Mouse (Mus musculus) midbrain, embryonic 15.5 days (tissue): ENCODE data around the gene Olr1. TPM values are rescaled to one million over a fixed set of nuclear protein-coding genes. Genes with fewer than 3 reads are reported as not detected.

Experiments
- ATAC-seq: fragments of 200-750 bp; cut with Nextera tagmentation; replicated peaks from 2 replicates; pipeline ENCODE4 v1.8.0; 2017; ENCODE audit warnings: moderate TSS enrichment
- H3K27ac ChIP-seq: fragments of 300-500 bp; sonication (generic); 2 replicates; pipeline ENCODE4 v1.5.1; 2015; ENCODE audit warnings: mild to moderate bottlenecking, inconsistent platforms
- H3K27me3 ChIP-seq: fragments of 300-500 bp; sonication (generic); replicated peaks from 2 replicates; pipeline ENCODE4 v1.6.1; 2015; ENCODE audit warnings: inconsistent platforms
- H3K36me3 ChIP-seq: fragments of 300-500 bp; sonication (generic); replicated peaks from 2 replicates; pipeline ENCODE4 v1.6.1; 2015; ENCODE audit warnings: inconsistent platforms
- H3K4me1 ChIP-seq: fragments of 300-500 bp; sonication (generic); 2 replicates; pipeline ENCODE4 v1.6.1; 2015; ENCODE audit warnings: inconsistent platforms
- H3K4me2 ChIP-seq: fragments of 300-500 bp; sonication (generic); 2 replicates; pipeline ENCODE4 v1.6.1; 2015; ENCODE audit warnings: inconsistent platforms, mild to moderate bottlenecking, moderate library complexity
- H3K4me3 ChIP-seq: fragments of 300-500 bp; sonication (generic); 2 replicates; pipeline ENCODE4 v1.5.1; 2015; ENCODE audit warnings: mild to moderate bottlenecking, inconsistent platforms
- H3K9ac ChIP-seq: fragments of 300-500 bp; sonication (generic); 2 replicates; pipeline ENCODE4 v1.6.1; 2015; ENCODE audit warnings: mild to moderate bottlenecking, inconsistent platforms
- H3K9me3 ChIP-seq: fragments of 300-500 bp; sonication (generic); 2 replicates; pipeline ENCODE4 v1.6.1; 2016; ENCODE audit warnings: inconsistent platforms
- WGBS: fragments of 180-500 bp; shearing (Covaris S2); methylation state at CpG from one replicate; pipeline ENCODE4 v1.1.7; 2015; ENCODE audit warnings: mixed read lengths; 5-methylcytosine and 5-hydroxymethylcytosine counted together
- polyA plus RNA-seq: library from polyadenylated mRNA; unstranded; fragments of >200 nt; fragmentation: Nextera tagmentation; extraction: Ambion mirVana; gene quantifications from 2 replicates; pipeline ENCODE4 v1.2.1, GENCODE M21; 2015

Gene Olr1
- polyA plus RNA-seq, 1 experiment from 2014 or later = not detected

DNA sequence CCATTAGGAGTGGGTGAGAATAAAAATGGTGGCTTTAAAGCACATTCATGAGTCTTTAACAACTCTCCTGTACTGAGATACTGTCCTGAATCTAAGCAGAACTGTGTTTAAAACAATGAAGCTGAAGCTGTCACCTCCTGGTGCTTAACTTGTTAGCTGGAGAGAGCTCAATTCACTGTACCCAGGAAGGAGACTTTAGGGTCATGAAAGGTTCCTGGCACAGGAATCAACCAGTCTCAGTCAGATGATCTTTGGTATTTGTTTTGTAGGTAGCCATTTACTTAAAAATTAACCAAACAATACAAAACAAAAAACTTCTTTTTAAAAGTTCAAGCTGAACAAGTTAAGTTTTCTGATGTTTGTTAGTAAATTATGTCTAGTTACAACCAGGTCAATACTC lies 23.3 kb upstream of the Olr1 start:
- no peak overlapping the region for H3K27ac ChIP-seq
- H3K4me3 ChIP-seq = no peak overlapping the region
- no peaks in the 10 kb centered on the region for H3K36me3 ChIP-seq
- no peaks in the 10 kb centered on the region for H3K9me3 ChIP-seq
- no peaks in the 10 kb centered on the region for H3K27me3 ChIP-seq
- peaks cover 11% of the 10 kb centered on the region for H3K4me1 ChIP-seq
- no peak overlapping the region for H3K4me2 ChIP-seq
- ATAC-seq = no peak
- H3K9ac ChIP-seq = no peak overlapping the region

DNA sequence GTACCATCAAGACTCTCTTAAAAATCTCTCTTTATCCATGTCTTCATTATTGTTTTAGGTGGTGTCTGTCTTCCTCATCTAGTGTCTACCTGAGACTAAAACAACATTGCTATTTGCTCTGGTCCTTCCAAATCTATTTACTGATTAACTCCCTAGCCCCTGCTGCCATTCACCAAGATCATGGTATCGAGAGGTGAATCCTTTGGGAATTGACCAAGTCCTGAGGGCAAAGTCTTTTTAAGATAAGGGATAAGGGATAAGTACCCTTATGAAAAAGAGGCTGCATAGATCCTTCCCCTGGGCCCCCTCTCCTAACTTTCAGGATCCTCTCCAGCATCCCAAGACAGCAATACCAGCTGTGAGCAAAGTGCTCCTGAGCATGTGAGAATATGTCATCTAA lies 22.6 kb upstream of the Olr1 start:
- no peaks in the 10 kb centered on the region for H3K27me3 ChIP-seq
- no peak overlapping the region for H3K4me3 ChIP-seq
- ATAC-seq = no peak
- no peak overlapping the region for H3K27ac ChIP-seq
- H3K4me1 ChIP-seq = peaks cover 5% of the 10 kb centered on the region; the same call in 1 of the 2 replicates
- H3K9ac ChIP-seq = no peak overlapping the region
- 84% methylated on average over 1 of the region's 1 CpGs for WGBS
- H3K36me3 ChIP-seq = no peaks in the 10 kb centered on the region
- no peaks in the 10 kb centered on the region for H3K9me3 ChIP-seq
- no peak overlapping the region for H3K4me2 ChIP-seq

DNA sequence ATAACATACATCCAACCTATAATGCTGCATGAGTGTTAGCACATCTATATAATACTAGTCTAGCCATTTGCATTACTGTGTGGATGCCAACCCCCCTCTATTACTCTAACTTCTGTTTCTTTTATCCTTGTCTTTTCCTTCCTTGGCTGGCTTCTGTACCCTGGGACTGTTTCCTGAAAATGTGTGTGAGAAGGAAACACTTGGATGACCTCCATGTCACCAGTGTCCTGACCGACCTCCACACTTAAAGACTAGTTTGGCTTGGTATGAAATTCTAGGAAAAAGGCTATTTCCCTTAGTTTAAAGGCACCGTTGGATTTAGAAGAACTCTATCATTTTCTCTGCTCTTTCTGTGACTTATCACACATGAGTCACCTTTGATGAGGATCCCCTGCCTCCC lies 20.5 kb upstream of the Olr1 start:
- Histone ChIP-seq H3K4me1 (peaks cover 3% of the 10 kb centered on the region; the same call in 1 of the 2 replicates), H3K4me2 (no peak overlapping the region), H3K27me3 (no peaks in the 10 kb centered on the region), H3K36me3 (no peaks in the 10 kb centered on the region), H3K27ac (no peak overlapping the region), H3K4me3 (no peak overlapping the region), H3K9ac (no peak overlapping the region), H3K9me3 (no peaks in the 10 kb centered on the region)
- WGBS = 84% methylated on average over 2 of the region's 2 CpGs
- no peak for ATAC-seq

DNA sequence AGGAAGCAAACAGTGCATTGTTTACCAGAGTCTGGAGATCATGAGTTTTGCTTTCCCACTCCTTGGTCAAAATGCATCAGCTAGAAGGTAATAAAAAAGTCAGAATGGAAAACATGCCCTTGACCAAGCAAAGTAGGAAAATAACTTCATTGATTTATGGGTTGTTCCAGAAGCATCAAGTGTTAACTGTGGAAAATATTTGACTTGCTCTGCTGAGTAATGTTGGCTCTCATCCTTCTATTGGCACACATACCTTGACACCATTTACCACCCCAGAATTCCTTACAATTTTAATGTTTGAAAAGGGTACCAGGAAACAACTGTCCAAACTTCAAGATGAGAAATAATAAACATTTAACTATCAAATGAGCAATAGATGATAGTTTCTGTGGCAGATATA lies 19.1 kb upstream of the Olr1 start:
- no peak overlapping the region for H3K4me2 ChIP-seq
- no peak overlapping the region for H3K4me3 ChIP-seq
- no peaks in the 10 kb centered on the region for H3K36me3 ChIP-seq
- H3K9me3 ChIP-seq = no peaks in the 10 kb centered on the region
- no peaks in the 10 kb centered on the region for H3K27me3 ChIP-seq
- no peak overlapping the region for H3K27ac ChIP-seq
- H3K4me1 ChIP-seq = no peaks in the 10 kb centered on the region
- H3K9ac ChIP-seq = no peak overlapping the region
- no peak for ATAC-seq

DNA sequence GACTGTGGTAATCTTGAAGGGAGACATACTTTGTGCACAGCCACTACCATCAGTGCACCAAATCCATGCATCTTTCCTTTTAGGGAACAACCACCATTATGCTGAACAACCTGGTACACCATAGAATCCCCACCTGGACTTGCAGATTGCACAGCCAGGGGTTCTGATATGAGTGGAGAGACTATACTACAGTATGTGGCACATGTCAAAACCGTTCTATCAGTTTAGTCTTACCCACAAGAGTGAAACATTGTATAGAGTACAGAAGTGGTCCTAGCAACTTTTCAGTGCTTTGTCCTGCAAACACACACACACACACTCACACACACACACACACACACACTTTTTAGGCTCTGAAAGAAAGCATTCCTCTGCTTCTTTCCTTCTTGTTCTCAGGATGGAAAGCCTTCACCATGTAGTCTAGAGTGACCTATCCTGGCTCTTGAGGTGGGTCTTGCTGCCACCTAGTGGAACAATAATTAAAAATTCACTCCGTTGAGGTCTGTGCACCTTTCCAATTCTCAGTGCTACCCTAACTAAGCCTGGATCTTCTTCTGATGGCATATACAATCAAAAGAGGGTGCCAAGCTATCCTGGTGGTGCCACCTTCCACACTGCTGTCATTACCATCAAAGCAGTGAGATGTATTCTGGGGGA lies 10.9 kb upstream of the Olr1 start:
- H3K9me3 ChIP-seq = no peaks in the 10 kb centered on the region
- peak; percentile 95 for ATAC-seq
- H3K4me2 ChIP-seq = no peak overlapping the region
- no peaks in the 10 kb centered on the region for H3K4me1 ChIP-seq
- H3K36me3 ChIP-seq = no peaks in the 10 kb centered on the region
- 49% methylated on average over 2 of the region's 2 CpGs for WGBS
- H3K4me3 ChIP-seq = no peak overlapping the region
- no peak overlapping the region for H3K27ac ChIP-seq
- H3K9ac ChIP-seq = no peak overlapping the region
- no peaks in the 10 kb centered on the region for H3K27me3 ChIP-seq

DNA sequence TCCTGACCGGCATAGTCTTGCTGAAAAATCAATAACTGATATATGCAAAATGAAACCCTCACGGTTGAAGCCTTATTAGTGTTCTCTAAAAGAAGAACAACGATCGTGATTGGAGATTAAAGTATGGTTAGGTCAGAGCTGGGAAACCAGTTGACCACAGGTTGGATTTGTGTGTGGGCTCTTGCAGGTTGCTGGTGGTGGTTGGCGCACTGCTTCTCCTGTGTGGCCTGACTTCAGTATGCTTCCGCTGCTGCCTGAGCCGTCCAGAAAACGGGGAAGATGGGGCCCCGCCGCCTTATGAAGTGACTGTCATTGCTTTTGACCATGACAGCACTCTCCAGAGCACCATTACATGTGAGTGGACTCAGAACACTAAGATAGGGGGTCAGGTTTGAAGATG lies 9.4 kb upstream of the Olr1 start:
- H3K9me3 ChIP-seq = no peaks in the 10 kb centered on the region
- H3K4me3 ChIP-seq = no peak overlapping the region
- 89% methylated on average over 10 of the region's 10 CpGs for WGBS
- H3K9ac ChIP-seq = no peak overlapping the region
- no peak overlapping the region for H3K27ac ChIP-seq
- H3K36me3 ChIP-seq = no peaks in the 10 kb centered on the region
- H3K27me3 ChIP-seq = no peaks in the 10 kb centered on the region
- no peak overlapping the region for H3K4me2 ChIP-seq
- H3K4me1 ChIP-seq = no peaks in the 10 kb centered on the region
- no peak for ATAC-seq

DNA sequence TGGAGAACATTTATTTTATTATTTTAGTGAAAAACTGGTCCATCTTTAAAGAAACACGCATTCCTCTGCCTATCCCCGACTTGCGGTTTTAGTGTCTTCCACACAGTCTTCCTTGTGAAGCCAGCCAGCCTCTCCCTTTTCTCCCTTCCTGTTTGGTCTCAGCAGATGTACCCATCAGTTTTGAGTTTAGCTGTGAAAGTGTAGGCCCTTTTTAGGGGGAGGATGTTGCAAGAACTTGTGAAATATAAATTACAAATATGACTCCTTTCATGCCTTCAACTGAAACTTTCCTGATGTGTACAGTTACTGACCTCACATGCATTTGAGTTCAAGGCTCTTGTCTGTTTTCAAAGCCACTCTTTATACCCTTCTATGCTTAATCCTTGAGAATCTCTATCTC lies 8.1 kb upstream of the Olr1 start:
- no peak overlapping the region for H3K9ac ChIP-seq
- ATAC-seq = no peak
- H3K4me1 ChIP-seq = no peaks in the 10 kb centered on the region
- no peak overlapping the region for H3K27ac ChIP-seq
- no peaks in the 10 kb centered on the region for H3K9me3 ChIP-seq
- no peak overlapping the region for H3K4me2 ChIP-seq
- 92% methylated on average over 3 of the region's 3 CpGs for whole genome bisulfite sequencing
- H3K4me3 ChIP-seq = no peak overlapping the region
- no peaks in the 10 kb centered on the region for H3K27me3 ChIP-seq
- H3K36me3 ChIP-seq = no peaks in the 10 kb centered on the region

DNA sequence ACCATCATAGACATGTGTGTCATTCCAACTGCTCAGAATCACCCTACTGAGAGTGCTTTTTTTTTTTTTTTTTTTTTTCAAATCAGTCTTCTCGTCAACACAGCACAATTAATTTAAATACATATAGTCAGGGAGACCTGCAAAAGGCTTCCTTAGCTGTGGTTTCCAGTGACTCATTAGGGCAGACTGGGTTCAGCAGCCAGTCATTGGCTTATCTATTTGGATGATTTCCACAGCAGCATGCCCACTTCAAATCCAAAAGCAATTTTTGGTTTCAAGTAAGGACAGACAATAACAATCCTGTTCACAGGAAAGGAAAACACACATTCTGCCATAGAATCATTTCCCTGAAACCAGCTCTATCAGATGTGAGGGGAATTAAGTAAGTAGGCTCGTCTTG lies 7.4 kb upstream of the Olr1 start:
- Histone ChIP-seq H3K4me1 (no peaks in the 10 kb centered on the region), H3K9me3 (no peaks in the 10 kb centered on the region), H3K4me2 (no peak overlapping the region), H3K4me3 (no peak overlapping the region), H3K9ac (no peak overlapping the region), H3K36me3 (no peaks in the 10 kb centered on the region), H3K27me3 (no peaks in the 10 kb centered on the region), H3K27ac (no peak overlapping the region)
- no peak for ATAC-seq
- 87% methylated on average over 2 of the region's 2 CpGs for WGBS

DNA sequence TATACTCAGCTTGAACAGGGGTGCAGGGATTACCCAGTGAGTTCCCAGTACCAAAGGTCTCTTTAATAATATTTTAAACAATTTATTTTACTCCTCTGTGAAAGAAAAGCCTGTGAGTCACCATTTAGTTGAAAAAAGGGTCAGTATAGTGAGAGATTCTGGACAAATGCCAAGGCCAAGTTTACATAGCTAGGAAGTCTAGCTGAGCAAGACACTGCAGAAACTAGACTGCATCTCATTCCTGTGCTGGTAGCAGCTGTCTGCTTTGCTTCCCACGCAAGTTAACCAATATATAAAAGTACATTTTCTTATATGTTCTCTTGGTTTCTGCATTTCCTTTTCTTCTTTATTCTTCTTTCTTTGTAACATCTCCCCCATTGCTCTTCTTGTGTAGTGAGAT lies 6.4 kb upstream of the Olr1 start:
- ATAC-seq = no peak
- Histone ChIP-seq H3K27ac (no peak overlapping the region), H3K9me3 (no peaks in the 10 kb centered on the region), H3K27me3 (no peaks in the 10 kb centered on the region), H3K36me3 (no peaks in the 10 kb centered on the region), H3K4me3 (no peak overlapping the region), H3K9ac (no peak overlapping the region), H3K4me1 (no peaks in the 10 kb centered on the region), H3K4me2 (no peak overlapping the region)
- 74% methylated on average over 1 of the region's 1 CpGs for WGBS

DNA sequence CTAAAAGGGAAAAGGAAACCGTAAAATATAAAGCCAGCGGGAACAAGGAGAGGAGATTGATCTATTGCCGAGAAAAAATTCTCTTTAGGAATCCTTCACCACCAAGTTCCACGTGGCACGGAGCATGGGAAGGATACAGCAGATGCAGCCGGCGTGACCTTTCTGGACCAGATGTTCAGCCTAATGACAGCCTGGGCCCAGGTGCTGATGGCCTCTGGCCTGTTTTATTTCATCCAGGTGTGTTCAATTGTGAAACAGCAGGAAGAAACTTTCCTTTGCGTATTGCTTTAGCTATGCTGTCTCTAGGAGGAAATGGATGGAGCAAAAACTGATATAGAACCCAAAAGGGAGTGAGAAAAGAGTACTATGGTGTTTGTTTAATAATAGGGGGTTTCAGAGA lies 5.9 kb upstream of the Olr1 start:
- no peak overlapping the region for H3K9ac ChIP-seq
- H3K4me1 ChIP-seq = no peaks in the 10 kb centered on the region
- H3K27me3 ChIP-seq = no peaks in the 10 kb centered on the region
- no peak overlapping the region for H3K4me3 ChIP-seq
- H3K9me3 ChIP-seq = no peaks in the 10 kb centered on the region
- no peak for ATAC-seq
- no peak overlapping the region for H3K27ac ChIP-seq
- WGBS = 85% methylated on average over 8 of the region's 8 CpGs
- H3K4me2 ChIP-seq = no peak overlapping the region
- no peaks in the 10 kb centered on the region for H3K36me3 ChIP-seq

DNA sequence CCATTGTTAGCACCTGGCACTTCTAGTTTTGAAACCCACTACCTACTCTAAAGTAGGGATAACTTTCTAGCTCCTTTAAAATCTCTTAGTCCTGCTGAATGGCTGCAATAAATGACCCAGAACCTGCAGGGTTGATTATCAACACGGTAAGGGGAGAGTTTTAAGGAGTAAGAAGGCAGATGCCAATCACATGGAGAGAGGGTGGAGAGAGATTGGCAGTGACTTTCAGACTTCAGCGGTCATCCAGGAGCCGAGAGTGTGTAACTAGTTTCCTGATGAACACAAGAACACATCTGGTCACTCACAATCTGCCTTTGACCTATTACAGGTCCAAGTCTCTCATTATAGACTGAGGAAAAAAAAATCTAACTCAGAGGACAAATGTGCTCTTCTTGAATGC lies 5.4 kb upstream of the Olr1 start, which contains the start of gene Tmem52b:
Tmem52b (plus strand) TSS at position 189 of the 400 bp plus-strand sequence.
- H3K27ac ChIP-seq = no peak within 1 kb of the TSS
- H3K27me3 ChIP-seq = no peaks in the 10 kb centered on the region
- WGBS = 74% methylated on average over 3 of the region's 3 CpGs
- H3K4me3 ChIP-seq = no peak within 1 kb of the TSS
- H3K4me1 ChIP-seq = no peaks in the 10 kb centered on the region
- no peaks in the 10 kb centered on the region for H3K9me3 ChIP-seq
- H3K36me3 ChIP-seq = no peaks in the 10 kb centered on the region
- no peak for ATAC-seq
- H3K4me2 ChIP-seq = no peak within 1 kb of the TSS
- H3K9ac ChIP-seq = no peak within 1 kb of the TSS

DNA sequence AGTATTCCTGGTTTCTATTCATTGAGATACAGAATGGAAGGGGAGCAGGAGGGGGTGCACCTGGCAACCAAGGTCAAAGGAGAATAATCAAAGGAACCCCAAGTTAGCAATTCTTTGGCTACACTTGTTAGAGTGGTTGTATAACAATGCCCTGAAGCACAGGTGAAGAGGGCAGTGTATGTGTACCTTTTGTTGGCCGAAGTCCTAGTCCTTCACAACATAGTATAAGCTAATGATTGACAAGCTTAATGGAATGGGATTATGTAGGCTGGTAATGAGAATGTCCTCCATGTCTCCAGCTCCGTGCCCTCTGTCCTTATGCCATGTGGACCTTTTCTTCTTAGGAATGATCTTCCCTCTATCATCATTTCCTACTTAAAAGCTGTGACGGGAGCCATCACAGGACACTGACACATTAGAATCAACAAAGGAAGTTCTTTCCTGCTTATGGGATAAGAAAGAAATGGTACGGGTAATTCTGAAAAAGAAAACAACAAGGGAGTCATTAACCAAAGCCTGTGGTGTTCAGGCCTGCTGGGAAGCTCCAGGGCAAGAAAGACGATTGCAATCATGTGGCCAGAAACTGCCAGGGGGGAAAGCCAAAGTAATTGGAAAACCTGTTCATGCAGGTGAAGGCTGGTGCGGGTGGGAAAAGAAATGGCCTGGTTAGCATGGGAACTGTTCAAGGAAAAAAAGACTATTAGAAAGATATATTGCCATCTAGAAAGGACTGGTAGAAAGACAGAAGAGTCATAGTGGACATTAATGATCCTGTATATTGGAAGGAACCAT lies 3.4 kb upstream of the Olr1 start:
- Histone ChIP-seq H3K4me2 (no peak overlapping the region), H3K36me3 (no peaks in the 10 kb centered on the region), H3K4me1 (no peaks in the 10 kb centered on the region), H3K9me3 (no peaks in the 10 kb centered on the region), H3K27me3 (no peaks in the 10 kb centered on the region), H3K9ac (no peak overlapping the region), H3K4me3 (no peak overlapping the region), H3K27ac (no peak overlapping the region)
- ATAC-seq = no peak
- WGBS = 74% methylated on average over 6 of the region's 6 CpGs

DNA sequence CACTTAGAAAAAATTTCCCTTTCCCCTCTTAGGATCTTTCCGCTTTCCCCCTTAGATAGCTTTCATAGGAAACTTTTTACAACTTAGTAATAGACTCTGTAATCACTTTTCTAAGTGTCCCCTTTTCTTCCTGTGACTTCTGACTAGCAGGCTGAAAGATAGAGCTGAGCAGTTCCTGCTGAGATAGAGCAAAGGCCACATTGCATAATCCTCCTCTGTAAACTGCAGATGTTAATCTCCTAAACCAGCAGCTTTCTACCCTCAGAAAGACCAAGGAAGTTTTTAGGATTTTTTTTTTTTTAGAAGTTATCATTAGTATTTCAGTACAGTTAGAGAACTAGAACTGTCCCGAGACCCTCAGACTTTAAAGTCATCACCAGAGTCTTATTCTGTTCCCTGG lies 3.5 kb downstream of the Olr1 start:
- Histone ChIP-seq H3K36me3 (no peaks in the 10 kb centered on the region), H3K27me3 (no peaks in the 10 kb centered on the region), H3K4me3 (no peak overlapping the region), H3K9ac (no peak overlapping the region), H3K27ac (no peak overlapping the region), H3K4me1 (no peaks in the 10 kb centered on the region), H3K9me3 (no peaks in the 10 kb centered on the region), H3K4me2 (no peak overlapping the region)
- no peak for ATAC-seq
- WGBS = 86% methylated on average over 2 of the region's 2 CpGs
